Mouse (Mus musculus) MEL (cell line): Measurements from ENCODE around the gene Fam110c. TPM values are rescaled to one million over a fixed set of nuclear protein-coding genes. Genes with fewer than 3 reads are reported as not detected.

Experiments
- DNase-seq: peaks from one replicate; pipeline ENCODE4 v3.0.0; 2011; ENCODE audit warnings: low read depth, low spot score
- H3K27ac ChIP-seq: 2 replicates; pipeline ENCODE4 v1.5.1; 2012; ENCODE audit warnings: low read depth, mild to moderate bottlenecking, control low read depth, low read length, moderate library complexity; ENCODE audit not compliant: control insufficient read depth
- H3K27me3 ChIP-seq, 2 experiments: fragments of 150-350 bp in 1 of 2; sonication (generic) in 1 of 2; 2 replicates each; pipeline ENCODE4 v1.6.1; 2012; ENCODE audit warnings: low read length in 2 of 2, mild to moderate bottlenecking in 2 of 2, improper control_type of control experiment in 1 of 2, moderate library complexity in 1 of 2; ENCODE audit not compliant: insufficient read depth in 2 of 2, control insufficient read depth in 1 of 2
- H3K36me3 ChIP-seq, 2 experiments: 2 replicates each; pipeline ENCODE4 v1.6.1; 2012 to 2014; ENCODE audit warnings: low read length in 2 of 2, improper control_type of control experiment in 1 of 2, inconsistent platforms in 1 of 2, mild to moderate bottlenecking in 1 of 2; ENCODE audit not compliant: insufficient read depth in 2 of 2, control insufficient read depth in 1 of 2
- H3K4me1 ChIP-seq, 2 experiments: fragments of 150-350 bp in 1 of 2; sonication (generic) in 1 of 2; 2 replicates each; pipeline ENCODE4 v1.6.1; 2012; ENCODE audit warnings: low read length in 2 of 2, improper control_type of control experiment in 1 of 2, mild to moderate bottlenecking in 1 of 2; ENCODE audit not compliant: insufficient read depth in 2 of 2, control insufficient read depth in 1 of 2
- H3K4me3 ChIP-seq, 2 experiments: fragments of 150-350 bp in 1 of 2; sonication (generic) in 1 of 2; 2 replicates each; pipeline ENCODE4 v1.5.1; 2012; ENCODE audit warnings: low read depth in 2 of 2, low read length in 2 of 2, mild to moderate bottlenecking in 2 of 2, moderate library complexity in 2 of 2, control low read depth in 1 of 2, improper control_type of control experiment in 1 of 2; ENCODE audit not compliant: control insufficient read depth in 1 of 2, insufficient read depth in 1 of 2
- H3K79me2 ChIP-seq: 2 replicates; pipeline ENCODE4 v1.6.1; 2012; ENCODE audit warnings: mild to moderate bottlenecking, low read length, moderate library complexity; ENCODE audit not compliant: control insufficient read depth, poor library complexity, insufficient read depth
- H3K9ac ChIP-seq: 2 replicates; pipeline ENCODE4 v1.6.1; 2012; ENCODE audit warnings: low read depth, mild to moderate bottlenecking, control low read depth, low read length, moderate library complexity; ENCODE audit not compliant: control insufficient read depth, poor library complexity, severe bottlenecking
- H3K9me3 ChIP-seq: fragments of 150-350 bp; sonication (generic); replicated peaks from 2 replicates; pipeline ENCODE4 v1.6.1; 2012; ENCODE audit warnings: mild to moderate bottlenecking, low read length, improper control_type of control experiment, moderate library complexity; ENCODE audit not compliant: insufficient read depth
- CHD1 ChIP-seq: IDR thresholded peaks from 2 replicates; pipeline ENCODE4 v1.6.1; 2012; ENCODE audit warnings: low read depth, mild to moderate bottlenecking, inconsistent platforms, low read length, improper control_type of control experiment
- E2F4 ChIP-seq: IDR thresholded peaks from 2 replicates; pipeline ENCODE4 v1.6.1; 2011; ENCODE audit warnings: low read depth, low read length, improper control_type of control experiment, borderline replicate concordance
- ETS1 ChIP-seq: IDR thresholded peaks from 2 replicates; pipeline ENCODE4 v1.6.1; 2012; ENCODE audit warnings: low read depth, mild to moderate bottlenecking, inconsistent platforms, low read length, improper control_type of control experiment, moderate library complexity
- GABPA ChIP-seq: IDR thresholded peaks from 2 replicates; pipeline ENCODE4 v1.6.1; 2012; ENCODE audit warnings: low read depth, mild to moderate bottlenecking, inconsistent platforms, low read length, improper control_type of control experiment, moderate library complexity
- HCFC1 ChIP-seq: IDR thresholded peaks from 2 replicates; pipeline ENCODE4 v1.6.1; 2012; ENCODE audit warnings: low read depth, mild to moderate bottlenecking, inconsistent platforms, low read length, improper control_type of control experiment, moderate library complexity
- JUND ChIP-seq: IDR thresholded peaks from 2 replicates; pipeline ENCODE4 v1.6.1; 2011; ENCODE audit warnings: low read depth, mild to moderate bottlenecking, improper control_type of control experiment, low read length
- KAT2A ChIP-seq: conservative IDR thresholded peaks from 2 replicates; pipeline ENCODE4 v1.6.1; 2012; ENCODE audit warnings: low read depth, low read length, improper control_type of control experiment, inconsistent platforms
- MAZ ChIP-seq: IDR thresholded peaks from 2 replicates; pipeline ENCODE4 v1.6.1; 2012; ENCODE audit warnings: low read depth, mild to moderate bottlenecking, inconsistent platforms, low read length, improper control_type of control experiment
- MEF2A ChIP-seq: IDR thresholded peaks from 2 replicates; pipeline ENCODE4 v1.6.1; 2014; ENCODE audit warnings: low read depth, mild to moderate bottlenecking, inconsistent platforms, low read length, improper control_type of control experiment; ENCODE audit not compliant: poor library complexity, insufficient replicate concordance, severe bottlenecking; ENCODE audit errors: extremely low read depth
- MXI1 ChIP-seq: IDR thresholded peaks from 2 replicates; pipeline ENCODE4 v1.6.1; 2011; ENCODE audit warnings: mild to moderate bottlenecking, low read depth, low read length, improper control_type of control experiment
- MYB ChIP-seq: IDR thresholded peaks from 2 replicates; pipeline ENCODE4 v1.6.1; 2011; ENCODE audit warnings: mild to moderate bottlenecking, low read depth, low read length, improper control_type of control experiment
- MYC ChIP-seq: IDR thresholded peaks from 2 replicates; pipeline ENCODE4 v1.6.1; 2011; ENCODE audit warnings: low read depth, mild to moderate bottlenecking, low read length, improper control_type of control experiment, moderate library complexity
- NELFE ChIP-seq: IDR thresholded peaks from 2 replicates; pipeline ENCODE4 v1.6.1; 2011; ENCODE audit warnings: low read depth, low read length, improper control_type of control experiment
- NRF1 ChIP-seq: IDR thresholded peaks from 2 replicates; pipeline ENCODE4 v1.6.1; 2014; ENCODE audit warnings: low read depth, mild to moderate bottlenecking, inconsistent platforms, low read length, improper control_type of control experiment, moderate library complexity; ENCODE audit not compliant: poor library complexity, insufficient read depth, severe bottlenecking
- POLR2AphosphoS2 ChIP-seq: IDR thresholded peaks from 2 replicates; pipeline ENCODE4 v1.6.1; 2011; ENCODE audit warnings: low read length, improper control_type of control experiment
- RAD21 ChIP-seq: IDR thresholded peaks from 2 replicates; pipeline ENCODE4 v1.6.1; 2011; ENCODE audit warnings: mild to moderate bottlenecking, low read depth, low read length, improper control_type of control experiment
- SMC3 ChIP-seq: IDR thresholded peaks from 2 replicates; pipeline ENCODE4 v1.6.1; 2011; ENCODE audit warnings: low read depth, low read length, improper control_type of control experiment
- TAL1 ChIP-seq: IDR thresholded peaks from 2 replicates; pipeline ENCODE4 v1.6.1; 2012; ENCODE audit warnings: mild to moderate bottlenecking, inconsistent platforms, low read length, moderate library complexity, mixed read lengths
- TBP ChIP-seq: IDR thresholded peaks from 2 replicates; pipeline ENCODE4 v1.8.0; 2011; ENCODE audit warnings: low read depth, low read length, improper control_type of control experiment
- TCF12 ChIP-seq: IDR thresholded peaks from 2 replicates; pipeline ENCODE4 v1.6.1; 2014; ENCODE audit warnings: low read depth, mild to moderate bottlenecking, inconsistent platforms, low read length, improper control_type of control experiment, moderate library complexity
- UBTF ChIP-seq: IDR thresholded peaks from 2 replicates; pipeline ENCODE4 v1.6.1; 2012; ENCODE audit warnings: low read depth, mild to moderate bottlenecking, inconsistent platforms, low read length, improper control_type of control experiment, moderate library complexity, borderline replicate concordance; ENCODE audit not compliant: insufficient read depth
- USF1 ChIP-seq: IDR thresholded peaks from 2 replicates; pipeline ENCODE4 v1.6.1; 2014; ENCODE audit warnings: low read depth, mild to moderate bottlenecking, inconsistent platforms, low read length, improper control_type of control experiment, moderate library complexity
- USF2 ChIP-seq, 2 experiments: IDR thresholded peaks; 2 replicates each; pipeline ENCODE4 v1.6.1; 2011 to 2012; ENCODE audit warnings: improper control_type of control experiment in 2 of 2, low read length in 2 of 2, borderline replicate concordance in 1 of 2, inconsistent platforms in 1 of 2, low read depth in 1 of 2, mild to moderate bottlenecking in 1 of 2; ENCODE audit not compliant: insufficient read depth in 1 of 2
- ZMIZ1 ChIP-seq: IDR thresholded peaks from 2 replicates; pipeline ENCODE4 v1.6.1; 2012; ENCODE audit warnings: low read depth, mild to moderate bottlenecking, inconsistent platforms, low read length, improper control_type of control experiment, moderate library complexity
- ZNF384 ChIP-seq: IDR thresholded peaks from 2 replicates; pipeline ENCODE4 v1.6.1; 2012; ENCODE audit warnings: low read depth, mild to moderate bottlenecking, inconsistent platforms, low read length, improper control_type of control experiment
- polyA plus RNA-seq, 2 experiments: library from polyadenylated mRNA; stranded (reverse) in 1 of 2; unstranded in 1 of 2; fragments of >175 nt in 1 of 2; fragments of >200 nt in 1 of 2; gene quantifications; 2 replicates each; pipeline versions ENCODE4 v1.2.1 to v1.2.4; 2012; ENCODE audit warnings: low replicate concordance in 2 of 2, low read depth in 1 of 2; ENCODE audit not compliant: insufficient read length in 2 of 2, insufficient read depth in 1 of 2, missing spikeins in 1 of 2
- total RNA-seq: library from RNA; depleted of rRNA; stranded (reverse); fragments of 300-350 nt; gene quantifications from 2 replicates; pipeline ENCODE4 v1.2.3, GENCODE M21; 2012

Gene Fam110c
- total and polyA plus RNA-seq, 3 experiments: 0.04 to 0.40 TPM; not detected in 1

- Histone ChIP-seq H3K79me2 (no peaks in the 10 kb centered on the region), H3K9ac (no peak overlapping the region), H3K4me1 (no peaks in the 10 kb centered on the region), H3K27ac (no peak overlapping the region), H3K9me3 (no peaks in the 10 kb centered on the region), H3K27me3 (peaks cover 0 to 2% of the 10 kb centered on the region in 2 experiments; a peak in 2 of 4 replicates), H3K4me3 (no peak overlapping the region)
- no peak for TF ChIP-seq UBTF
- no peak for TF ChIP-seq HCFC1
- TF ChIP-seq USF2 (IDR thresholded peaks at IDR 0.05; ENCODE audit: borderline replicate concordance in 1 of 2, insufficient read depth in 1 of 2, low read depth in 1 of 2, low read length in 2 of 2): no peak
- TF ChIP-seq MEF2A: no peak
- no peak for TF ChIP-seq KAT2A
- TF ChIP-seq NRF1: no peak
- TF ChIP-seq USF1: no peak
- TF ChIP-seq MAZ: no peak
- TF ChIP-seq TAL1: no peak
- TF ChIP-seq MYC: no peak
- TF ChIP-seq ZNF384: no peak
- TF ChIP-seq MXI1: no peak
- TF ChIP-seq CHD1: no peak
- TF ChIP-seq, all 39 proteins: peak for 0
- DNase-seq: no peak
- no peaks in the 10 kb centered on the region for H3K36me3 ChIP-seq
These were observed 46.9 kb downstream of the Fam110c start for GRCm38 (mm10) chr12:31120535-31120934.

- H3K27me3 ChIP-seq: peaks cover 0 to 2% of the 10 kb centered on the region in 2 experiments; a peak in 2 of 4 replicates
- no peak overlapping the region for H3K4me3 ChIP-seq
- no peak for TF ChIP-seq CHD1
- no peak for TF ChIP-seq E2F4
- no peak for TF ChIP-seq MYB
- no peak for TF ChIP-seq TCF12
- TF ChIP-seq GABPA: no peak
- no peak for TF ChIP-seq ZNF384
- no peak for TF ChIP-seq POLR2AphosphoS2
- TF ChIP-seq USF2 (IDR thresholded peaks at IDR 0.05; ENCODE audit: borderline replicate concordance in 1 of 2, insufficient read depth in 1 of 2, low read depth in 1 of 2, low read length in 2 of 2): no peak
- TF ChIP-seq MEF2A: no peak
- no peak for TF ChIP-seq TBP
- no peak for TF ChIP-seq NRF1
- TF ChIP-seq TAL1: no peak
- no peak for TF ChIP-seq SMC3
- no peak for TF ChIP-seq ZMIZ1
- TF ChIP-seq RAD21: no peak
- TF ChIP-seq MAZ: no peak
- no peak for TF ChIP-seq JUND
- no peak for TF ChIP-seq ETS1
- no peak for TF ChIP-seq NELFE
- H3K27ac ChIP-seq: no peak overlapping the region
- no peak overlapping the region for H3K9ac ChIP-seq
- no peak for DNase-seq
- H3K9me3 ChIP-seq: no peaks in the 10 kb centered on the region
- no peaks in the 10 kb centered on the region for H3K4me1 ChIP-seq
- H3K36me3 ChIP-seq: no peaks in the 10 kb centered on the region
- no peaks in the 10 kb centered on the region for H3K79me2 ChIP-seq
These were observed 49.4 kb downstream of the Fam110c start for GRCm38 (mm10) chr12:31122892-31123622.
